Mouse (Mus musculus) midbrain, postnatal 0 days (tissue): ENCODE measurements around the gene Paqr6. TPM values are rescaled to one million over a fixed set of nuclear protein-coding genes. Genes with fewer than 3 reads are reported as not detected.
A peak's percentile ranks its signal among the peaks of the same experiment; 100 is the strongest.

Experiments used
- ATAC-seq: fragments of 200-750 bp; cut with Nextera tagmentation; 2 replicates; pipeline ENCODE4 v1.8.0; 2017; ENCODE audit warnings: moderate number of reproducible peaks, mild to moderate bottlenecking, moderate TSS enrichment, moderate library complexity; ENCODE audit not compliant: low FRiP score
- DNase-seq: peaks from one replicate; pipeline ENCODE4 v3.0.0-alpha.2; 2015; ENCODE audit warnings: low spot score
- H3K27ac ChIP-seq: fragments of 300-500 bp; sonication (generic); 2 replicates; pipeline ENCODE4 v1.5.1; 2014; ENCODE audit warnings: low read depth, mild to moderate bottlenecking, low read length, mixed read lengths
- H3K27me3 ChIP-seq: fragments of 300-500 bp; sonication (generic); 2 replicates; pipeline ENCODE4 v1.6.1; 2014; ENCODE audit warnings: low read length, control low read depth, mixed read lengths; ENCODE audit not compliant: insufficient read depth
- H3K36me3 ChIP-seq: fragments of 300-500 bp; sonication (generic); 2 replicates; pipeline ENCODE4 v1.6.1; 2014; ENCODE audit warnings: low read length, control low read depth, mixed read lengths; ENCODE audit not compliant: insufficient read depth
- H3K4me1 ChIP-seq: fragments of 300-500 bp; sonication (generic); 2 replicates; pipeline ENCODE4 v1.6.1; 2014; ENCODE audit warnings: mild to moderate bottlenecking, control low read depth, antibody characterized with exemption, low read length, mixed read lengths; ENCODE audit not compliant: insufficient read depth
- H3K4me2 ChIP-seq: fragments of 300-500 bp; sonication (generic); 2 replicates; pipeline ENCODE4 v1.6.1; 2014; ENCODE audit warnings: low read depth, mild to moderate bottlenecking, low read length, mixed read lengths; ENCODE audit not compliant: poor library complexity, severe bottlenecking
- H3K4me3 ChIP-seq: fragments of 300-500 bp; sonication (generic); 2 replicates; pipeline ENCODE4 v1.5.1; 2014; ENCODE audit warnings: low read depth, mild to moderate bottlenecking, low read length, moderate library complexity
- H3K9ac ChIP-seq: fragments of 300-500 bp; sonication (generic); replicated peaks from 2 replicates; pipeline ENCODE4 v1.6.1; 2014; ENCODE audit warnings: mild to moderate bottlenecking, low read length, moderate library complexity, mixed read lengths; ENCODE audit not compliant: poor library complexity, severe bottlenecking
- H3K9me3 ChIP-seq: fragments of 300-500 bp; sonication (generic); 2 replicates; pipeline ENCODE4 v1.6.1; 2016; ENCODE audit warnings: low read length, control low read depth
- CTCF ChIP-seq: IDR thresholded peaks from 2 replicates; pipeline ENCODE4 v1.5.1; 2016; ENCODE audit warnings: antibody characterized with exemption, mild to moderate bottlenecking
- WGBS: fragments of 180-500 bp; shearing (Covaris S2); extraction: QIAGEN DNeasy Blood & Tissue Kit; methylation state at CpG from one replicate; pipeline ENCODE4 v1.1.7; 2014; 5-methylcytosine and 5-hydroxymethylcytosine counted together
- polyA plus RNA-seq: library from polyadenylated mRNA; unstranded; fragments of >200 nt; fragmentation: Nextera tagmentation; extraction: Ambion mirVana; gene quantifications from 2 replicates; pipeline ENCODE4 v1.2.1, GENCODE M21; 2015
- total RNA-seq: library from RNA; depleted of rRNA; stranded (reverse); fragments of >200 nt; gene quantifications from 2 replicates; pipeline ENCODE4 v1.2.3, GENCODE M21; 2014; rRNA removed

The Paqr6 gene
- total RNA-seq (4.5 and 13.5 TPM in 2 replicates), polyA plus RNA-seq (6.6 and 7.1 TPM in 2 replicates)

DNA sequence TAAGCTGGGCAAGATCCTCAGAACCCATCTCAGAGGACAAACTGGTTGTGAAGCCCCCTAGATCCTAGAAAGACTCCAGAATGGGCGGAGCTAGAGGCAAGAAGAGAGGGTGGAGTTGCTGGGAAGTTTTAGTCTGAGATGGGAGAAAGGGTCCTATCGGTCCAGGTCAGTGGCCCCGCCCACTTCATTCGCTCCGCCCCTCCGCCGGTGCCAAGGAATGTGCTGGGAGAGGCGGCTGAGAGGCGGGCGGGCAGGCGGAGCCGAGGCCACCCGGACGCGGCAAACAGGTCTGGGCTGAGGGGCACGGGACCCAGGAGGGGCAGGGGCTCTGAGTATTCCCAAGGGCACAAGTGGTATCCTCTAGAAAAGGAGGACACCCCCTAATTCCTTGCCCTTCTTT, at the start of gene Paqr6:
Gene Paqr6 (plus strand): TSS at position 248 of the 400 bp plus-strand sequence.
- H3K36me3 ChIP-seq, result peaks cover 32% of the 10 kb centered on the region
- DNase-seq (peak; percentile 32), ATAC-seq (peak; percentile 15; the same call in 1 of the 2 replicates)
- H3K27me3 ChIP-seq, result no peaks in the 10 kb centered on the region
- no peaks in the 10 kb centered on the region for H3K4me1 ChIP-seq
- H3K4me3 ChIP-seq, result no peak within 1 kb of the TSS
- no peaks in the 10 kb centered on the region for H3K9me3 ChIP-seq
- H3K27ac ChIP-seq, result peak within 1 kb of the TSS; percentile 38; the same call in 1 of the 2 replicates
- whole genome bisulfite sequencing, result 3% methylated on average over 16 of the region's 16 CpGs
- no peak within 1 kb of the TSS for H3K9ac ChIP-seq
- TF ChIP-seq CTCF, result no peak
- H3K4me2 ChIP-seq, result no peak within 1 kb of the TSS

DNA sequence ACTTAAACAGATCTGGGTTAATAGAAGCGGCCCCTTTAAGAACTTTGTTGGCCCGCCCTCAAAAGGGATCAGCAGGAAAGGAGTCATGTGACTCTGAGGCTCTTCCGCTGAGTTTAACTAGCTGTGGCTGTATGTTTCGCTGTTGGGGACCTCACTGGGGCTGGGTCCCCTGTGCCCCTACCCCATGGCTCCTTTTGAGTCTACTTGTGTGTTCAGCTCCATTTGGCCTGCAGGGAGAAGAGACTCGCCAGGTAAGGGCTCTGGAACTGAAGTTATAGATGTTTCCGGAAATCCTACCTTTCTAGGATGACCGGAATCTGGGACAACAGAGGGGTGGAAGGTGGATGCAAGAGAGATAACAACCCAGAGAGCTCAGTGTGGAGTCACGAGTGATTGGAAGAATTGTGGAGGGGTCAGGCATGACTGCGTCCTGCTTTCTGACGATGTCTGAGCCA, 39.4 kb upstream of the Paqr6 start, which contains the start of gene Glmp:
Gene Glmp (plus strand): TSS at position 73 of the 455 bp plus-strand sequence.
- Histone ChIP-seq H3K27ac (no peak within 1 kb of the TSS), H3K9ac (peak within 1 kb of the TSS; percentile 59), H3K4me1 (peaks cover 6% of the 10 kb centered on the region), H3K36me3 (peaks cover 45% of the 10 kb centered on the region), H3K9me3 (no peaks in the 10 kb centered on the region), H3K4me2 (peak within 1 kb of the TSS; percentile 59), H3K4me3 (peak within 1 kb of the TSS; percentile 55), H3K27me3 (no peaks in the 10 kb centered on the region)
- under 1% methylated on average over 10 of the region's 10 CpGs for WGBS
- DNase-seq (peak; percentile 80), ATAC-seq (peak; percentile 78; the same call in 1 of the 2 replicates)
- TF ChIP-seq CTCF, result no peak

DNA sequence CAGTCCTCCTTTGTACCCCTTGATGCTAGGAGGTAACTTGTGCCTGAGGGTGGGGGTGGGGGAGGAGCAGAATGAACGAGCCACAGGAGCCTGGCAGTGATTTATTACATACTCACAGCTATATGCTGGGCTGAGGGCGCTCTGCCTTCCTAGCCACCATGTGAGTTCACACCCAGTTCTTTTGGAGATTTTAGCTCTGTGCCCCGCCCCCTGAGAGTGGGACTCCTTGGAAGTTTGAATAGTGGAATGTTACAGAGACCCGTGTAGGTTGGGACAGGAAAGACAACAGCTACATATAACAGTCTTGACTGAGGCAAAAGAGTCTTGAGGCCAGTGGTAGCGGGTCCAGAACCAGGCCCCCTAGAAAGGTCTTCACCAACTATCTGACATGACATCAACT, 35.4 kb upstream of the Paqr6 start:
- peaks cover 6% of the 10 kb centered on the region for H3K4me1 ChIP-seq
- no peak overlapping the region for H3K4me2 ChIP-seq
- no peaks in the 10 kb centered on the region for H3K9me3 ChIP-seq
- DNase-seq, result no peak
- no peak overlapping the region for H3K9ac ChIP-seq
- no peak for ATAC-seq
- H3K27me3 ChIP-seq, result no peaks in the 10 kb centered on the region
- peaks cover 17% of the 10 kb centered on the region for H3K36me3 ChIP-seq
- no peak for TF ChIP-seq CTCF
- no peak overlapping the region for H3K4me3 ChIP-seq
- H3K27ac ChIP-seq, result no peak overlapping the region
- WGBS, result 86% methylated on average over 5 of the region's 5 CpGs

DNA sequence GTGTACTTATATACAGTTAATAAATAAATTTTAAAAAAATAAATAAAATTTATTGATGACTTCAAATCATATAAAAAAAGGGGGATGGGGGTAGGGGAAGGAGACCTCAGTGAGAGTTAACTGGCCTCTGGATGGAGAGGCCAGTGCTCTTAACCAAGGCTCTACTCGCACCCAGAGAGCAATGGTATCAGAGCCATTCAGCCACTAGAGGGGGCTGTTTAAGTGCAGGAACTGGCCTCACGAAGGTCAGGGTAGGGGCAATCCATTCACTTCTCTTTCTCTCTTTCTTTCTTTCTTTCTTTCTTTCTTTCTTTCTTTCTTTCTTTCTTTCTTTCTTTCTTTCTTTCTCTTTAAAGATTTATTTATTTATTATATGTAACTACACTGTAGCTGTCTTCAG, 33.1 kb upstream of the Paqr6 start:
- WGBS, result 32% methylated on average over 2 of the region's 2 CpGs

DNA sequence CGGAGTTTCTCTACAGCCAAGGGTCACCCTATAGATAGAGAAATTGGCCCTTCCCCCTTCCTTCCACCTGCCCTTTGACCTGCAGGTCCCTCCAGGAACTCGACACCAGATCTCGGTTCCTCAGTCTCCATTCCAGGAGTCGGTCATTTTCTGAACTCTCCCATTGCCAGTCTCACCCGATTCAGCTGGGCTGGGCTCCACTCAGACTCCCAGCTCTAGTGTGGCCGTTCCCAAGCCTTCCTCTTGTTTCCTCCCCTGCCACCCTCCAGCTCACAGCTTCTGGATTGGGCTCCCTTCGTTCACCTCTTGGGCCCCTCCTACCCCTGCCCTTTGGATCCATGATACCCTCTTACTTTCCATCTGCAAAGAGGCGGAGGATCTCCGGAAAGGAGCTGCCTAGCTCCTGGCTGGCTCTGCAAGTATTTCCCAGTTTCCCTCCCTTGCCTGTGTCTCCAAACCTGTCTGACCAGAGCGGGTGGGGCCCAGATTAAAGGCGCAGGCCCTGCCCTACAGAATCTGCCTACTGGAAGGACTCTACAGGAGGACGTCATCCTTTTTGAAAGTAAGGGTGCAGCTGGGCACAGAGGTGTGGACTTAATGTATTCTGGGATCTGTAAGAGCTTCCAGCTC, 30.2 kb upstream of the Paqr6 start:
- ATAC-seq (no peak), DNase-seq (no peak)
- H3K36me3 ChIP-seq, result peaks cover 8% of the 10 kb centered on the region
- H3K4me1 ChIP-seq, result peaks cover 9% of the 10 kb centered on the region; the same call in 1 of the 2 replicates
- no peaks in the 10 kb centered on the region for H3K27me3 ChIP-seq
- 63% methylated on average over 12 of the region's 12 CpGs for WGBS
- H3K27ac ChIP-seq, result no peak overlapping the region
- no peak for TF ChIP-seq CTCF
- H3K9me3 ChIP-seq, result no peaks in the 10 kb centered on the region
- H3K9ac ChIP-seq, result no peak overlapping the region; the same call in 1 of the 2 replicates
- no peak overlapping the region for H3K4me3 ChIP-seq
- H3K4me2 ChIP-seq, result no peak overlapping the region

More for the DNA sequence above, 33.1 kb upstream of the Paqr6 start:
- peaks cover 17% of the 10 kb centered on the region for H3K36me3 ChIP-seq
- no peak overlapping the region for H3K4me2 ChIP-seq
- no peak overlapping the region for H3K9ac ChIP-seq
- TF ChIP-seq CTCF, result peak; percentile 56
- H3K27ac ChIP-seq, result no peak overlapping the region
- DNase-seq (no peak), ATAC-seq (no peak)
- H3K27me3 ChIP-seq, result no peaks in the 10 kb centered on the region
- no peaks in the 10 kb centered on the region for H3K9me3 ChIP-seq
- peaks cover 3% of the 10 kb centered on the region; the same call in 1 of the 2 replicates for H3K4me1 ChIP-seq
- no peak overlapping the region for H3K4me3 ChIP-seq

DNA sequence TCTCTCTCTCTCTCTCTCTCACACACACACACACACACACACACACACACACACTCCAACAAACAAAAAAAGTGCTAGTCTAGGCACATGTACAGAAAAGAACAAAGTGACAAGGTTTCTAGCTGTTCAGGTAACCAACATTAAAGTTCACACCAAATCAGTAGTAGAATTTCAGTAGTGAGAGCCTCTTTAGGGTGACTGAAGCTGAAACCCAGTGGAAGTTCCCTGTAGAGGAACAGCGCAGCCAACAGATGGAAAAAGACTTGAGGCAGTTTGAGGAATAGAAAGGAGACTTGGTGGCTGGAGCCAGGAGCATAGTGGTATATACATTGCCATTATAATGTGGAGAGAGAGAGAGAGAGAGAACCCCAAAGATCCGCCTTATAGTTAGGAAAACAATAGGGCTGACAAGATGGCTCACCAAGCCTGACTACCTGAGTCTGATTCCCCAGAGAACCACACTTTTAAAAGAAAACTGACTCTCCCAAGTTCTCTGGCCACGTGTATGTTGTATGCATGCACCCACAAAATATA, 29.4 kb upstream of the Paqr6 start:
- H3K9ac ChIP-seq, result peak overlapping the region; percentile 93
- no peaks in the 10 kb centered on the region for H3K27me3 ChIP-seq
- DNase-seq (no peak), ATAC-seq (no peak)
- peak overlapping the region; percentile 56 for H3K4me2 ChIP-seq
- peak overlapping the region; percentile 78; the same call in 1 of the 2 replicates for H3K4me3 ChIP-seq
- WGBS, result 37% methylated on average over 3 of the region's 3 CpGs
- H3K9me3 ChIP-seq, result no peaks in the 10 kb centered on the region
- peaks cover 9% of the 10 kb centered on the region; the same call in 1 of the 2 replicates for H3K4me1 ChIP-seq
- H3K27ac ChIP-seq, result no peak overlapping the region
- no peaks in the 10 kb centered on the region for H3K36me3 ChIP-seq
- TF ChIP-seq CTCF, result no peak
